Mouse (Mus musculus): ENCODE measurements at regions not wholly inside any gene's neighbourhood (a gene's known extent, or its start where the extent isn't known, plus 50 kb on each side); places are given as distances from the start of the nearest gene placed in this dataset.
"Not testable (repeated sequence)": the region's sequence is repeated elsewhere in the genome, so short reads cannot be mapped to it uniquely, and the experiment has no call there.

DNA sequence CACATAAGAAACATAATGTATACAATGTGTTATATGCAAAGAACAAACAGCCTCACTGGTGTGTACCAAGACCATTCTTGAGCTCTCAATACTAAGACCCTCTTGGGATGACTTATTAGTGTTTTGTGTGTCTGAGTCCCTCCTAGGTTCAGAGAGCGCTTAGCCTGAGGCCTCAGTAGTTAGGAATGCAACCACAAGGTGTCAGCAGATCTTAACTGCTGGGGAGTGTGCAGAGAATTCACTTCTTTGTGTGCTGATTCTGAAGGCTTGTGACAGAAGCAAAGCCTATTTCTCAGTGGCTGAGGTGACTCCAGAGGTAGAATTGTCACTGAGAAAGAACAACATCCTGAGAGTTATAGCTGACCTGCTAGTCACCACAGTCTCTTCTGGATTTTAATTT lies 816.9 kb upstream of the Olfr1507 start:
- H3K27me3 ChIP-seq (ENCODE audit: low read depth, poor library complexity, severe bottlenecking); H3K36me3 ChIP-seq; H3K4me1 ChIP-seq; H3K9me3 ChIP-seq (replicated peaks); DNase-seq (ENCODE audit: low spot score); H3K27ac ChIP-seq (replicated peaks); H3K4me3 ChIP-seq: not testable (repeated sequence)
- 33% methylated on average over 1 of the region's 1 CpGs for WGBS

DNA sequence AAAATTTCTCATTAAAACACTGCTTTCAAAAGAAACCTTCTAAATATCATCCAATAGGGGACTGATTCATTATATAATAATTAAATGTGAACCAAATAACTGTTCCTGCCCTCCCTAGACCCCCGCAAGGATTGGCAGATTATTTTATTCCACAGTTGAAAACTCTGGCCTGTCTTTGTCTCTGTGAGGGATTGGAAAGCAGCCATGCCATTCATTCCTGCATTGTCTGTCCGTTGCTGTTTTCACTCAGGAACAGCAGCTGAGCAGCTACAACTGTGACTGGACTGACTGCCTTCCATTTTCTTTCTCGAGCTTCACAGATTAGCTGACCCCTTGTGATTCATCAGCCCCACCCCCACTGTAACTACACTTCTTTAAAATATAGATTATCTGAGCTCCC lies 807.6 kb upstream of the Olfr1507 start:
- WGBS, result no CpG with 5 or more reads among the region's 3 CpGs
- not testable (repeated sequence) for H3K4me1 ChIP-seq; H3K27me3 ChIP-seq (ENCODE audit: low read depth, poor library complexity, severe bottlenecking); H3K9me3 ChIP-seq (replicated peaks); DNase-seq (ENCODE audit: low spot score); H3K36me3 ChIP-seq; H3K27ac ChIP-seq (replicated peaks); H3K4me3 ChIP-seq

DNA sequence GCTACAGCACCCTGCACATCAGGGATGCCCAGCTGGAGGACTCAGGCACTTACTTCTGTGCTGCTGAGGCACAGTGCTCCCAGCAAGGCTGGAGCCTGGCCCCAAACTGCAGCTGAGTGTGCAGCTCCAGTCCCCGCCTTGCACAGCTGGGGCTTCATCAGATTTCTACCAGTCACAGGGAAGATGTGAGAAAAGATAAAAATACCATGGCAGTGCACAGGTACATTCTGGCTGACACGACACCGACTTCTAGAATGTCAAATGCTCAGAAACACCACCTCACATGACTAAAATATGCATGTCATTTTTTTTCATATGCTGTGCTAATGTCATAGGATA lies 806.9 kb upstream of the Olfr1507 start:
- WGBS, result no CpG with 5 or more reads among the region's 3 CpGs
- not testable (repeated sequence) for H3K4me3 ChIP-seq; H3K27ac ChIP-seq (replicated peaks); H3K27me3 ChIP-seq (ENCODE audit: low read depth, poor library complexity, severe bottlenecking); H3K36me3 ChIP-seq; H3K4me1 ChIP-seq; H3K9me3 ChIP-seq (replicated peaks); DNase-seq (ENCODE audit: low spot score)

DNA sequence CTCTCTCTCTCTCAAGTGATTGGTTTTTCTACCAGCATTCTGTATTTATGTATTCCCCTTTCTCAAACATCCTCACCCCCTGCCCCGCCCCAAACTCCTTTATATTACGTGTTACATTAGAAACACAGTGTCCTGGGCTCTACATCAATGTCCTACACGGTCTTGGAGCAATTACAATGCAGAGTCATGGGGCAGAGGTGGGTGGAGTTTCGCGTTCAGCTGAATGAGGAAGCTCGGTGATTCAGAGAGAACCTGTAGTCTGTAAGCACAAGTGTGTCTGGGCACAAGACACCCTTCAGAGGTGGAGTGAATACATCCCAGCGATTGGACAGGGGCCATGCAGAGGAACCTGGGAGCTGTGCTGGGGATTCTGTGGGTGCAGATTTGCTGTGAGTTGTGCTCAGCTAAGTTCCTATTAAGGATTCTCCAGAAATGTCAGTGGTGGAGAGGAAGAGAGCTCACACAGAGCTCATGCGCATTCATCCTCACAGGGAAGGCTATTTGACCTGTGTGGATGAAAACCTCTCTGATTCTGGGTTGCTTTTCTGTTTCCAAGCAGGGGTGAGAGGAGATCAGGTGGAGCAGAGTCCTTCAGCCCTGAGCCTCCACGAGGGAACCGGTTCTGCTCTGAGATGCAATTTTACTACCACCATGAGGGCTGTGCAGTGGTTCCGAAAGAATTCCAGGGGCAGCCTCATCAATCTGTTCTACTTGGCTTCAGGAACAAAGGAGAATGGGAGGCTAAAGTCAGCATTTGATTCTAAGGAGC lies 806.4 kb upstream of the Olfr1507 start:
- not testable (repeated sequence) for H3K27me3 ChIP-seq (ENCODE audit: low read depth, poor library complexity, severe bottlenecking); H3K4me1 ChIP-seq; DNase-seq (ENCODE audit: low spot score); H3K4me3 ChIP-seq; H3K9me3 ChIP-seq (replicated peaks); H3K36me3 ChIP-seq; H3K27ac ChIP-seq (replicated peaks)
- WGBS, result no CpG with 5 or more reads among the region's 11 CpGs

DNA sequence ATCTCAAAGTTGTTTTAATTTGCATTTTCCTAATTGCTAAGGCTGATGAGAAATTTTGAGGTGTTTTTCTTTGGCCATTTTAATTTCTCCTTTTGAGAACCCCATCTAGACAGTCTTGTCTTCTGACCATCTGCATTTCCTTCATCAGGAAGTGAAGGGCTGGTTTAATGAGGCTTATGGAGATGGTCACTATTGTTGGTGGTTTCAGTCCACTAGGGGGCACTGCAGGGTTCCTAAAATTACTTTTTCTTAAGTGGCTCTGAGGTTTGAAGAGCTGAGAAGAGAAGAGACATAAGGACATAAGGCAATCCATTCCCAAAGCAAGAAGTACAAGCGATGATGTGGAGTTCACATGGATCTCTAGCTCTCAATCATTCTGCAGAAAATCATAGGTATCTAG lies 805.6 kb upstream of the Olfr1507 start:
- 65% methylated on average over 1 of the region's 1 CpGs for WGBS
- H3K27me3 ChIP-seq (ENCODE audit: low read depth, poor library complexity, severe bottlenecking); DNase-seq (ENCODE audit: low spot score); H3K36me3 ChIP-seq; H3K27ac ChIP-seq (replicated peaks); H3K4me3 ChIP-seq; H3K4me1 ChIP-seq; H3K9me3 ChIP-seq (replicated peaks): not testable (repeated sequence)

DNA sequence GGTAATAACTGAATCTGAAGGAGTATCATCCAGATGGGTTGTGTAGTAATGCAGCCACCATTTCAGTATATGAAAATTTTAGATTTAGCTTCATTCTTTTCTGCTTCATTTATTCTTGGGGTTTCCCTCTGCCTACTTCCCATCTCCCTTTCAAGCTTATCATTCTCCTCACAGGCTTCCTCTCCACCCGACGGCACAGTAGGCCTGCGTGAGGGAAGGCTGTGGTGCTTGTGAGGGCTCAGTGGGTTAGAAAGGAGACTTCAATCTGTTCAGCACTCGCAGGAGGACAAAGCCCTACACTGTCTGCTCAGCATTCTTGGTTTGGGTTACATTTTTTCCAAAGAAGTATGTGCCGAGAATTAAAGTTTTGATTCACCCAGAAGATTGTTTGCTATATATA lies 804.2 kb upstream of the Olfr1507 start:
- H3K4me1 ChIP-seq; H3K36me3 ChIP-seq; H3K27ac ChIP-seq (replicated peaks); H3K4me3 ChIP-seq; H3K27me3 ChIP-seq (ENCODE audit: low read depth, poor library complexity, severe bottlenecking); H3K9me3 ChIP-seq (replicated peaks); DNase-seq (ENCODE audit: low spot score): not testable (repeated sequence)
- WGBS, result no CpG with 5 or more reads among the region's 5 CpGs

DNA sequence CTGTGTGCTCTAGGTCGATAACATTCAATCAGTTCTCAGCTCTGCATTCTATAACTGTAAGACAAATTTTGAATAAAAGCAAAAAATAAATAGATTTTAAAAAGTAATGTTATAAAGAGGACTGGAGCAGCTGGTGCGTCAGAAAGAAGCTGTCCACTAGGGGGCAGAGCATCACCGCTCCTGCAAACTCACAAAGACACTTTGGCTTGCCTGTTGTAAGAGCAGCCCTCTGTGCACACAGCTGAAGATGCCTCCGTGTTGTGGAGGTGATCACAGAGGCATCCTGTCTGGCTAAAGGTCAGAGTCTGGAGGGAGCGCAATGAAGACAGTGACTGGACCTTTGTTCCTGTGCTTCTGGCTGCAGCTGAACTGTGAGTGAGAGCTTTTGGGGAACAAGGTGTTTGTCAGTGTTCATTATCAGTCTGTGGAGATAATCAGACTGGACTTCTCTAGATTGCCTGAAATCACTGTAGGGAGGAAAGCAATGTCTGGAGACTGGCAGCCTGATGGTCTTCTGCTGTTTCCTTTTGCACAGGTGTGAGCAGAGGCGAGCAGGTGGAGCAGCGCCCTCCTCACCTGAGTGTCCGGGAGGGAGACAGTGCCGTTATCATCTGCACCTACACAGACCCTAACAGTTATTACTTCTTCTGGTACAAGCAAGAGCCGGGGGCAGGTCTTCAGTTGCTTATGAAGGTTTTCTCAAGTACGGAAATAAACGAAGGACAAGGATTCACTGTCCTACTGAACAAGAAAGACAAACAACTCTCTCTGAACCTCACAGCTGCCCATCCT lies 788.0 kb upstream of the Olfr1507 start:
- H3K9me3 ChIP-seq (replicated peaks); H3K4me1 ChIP-seq; H3K4me3 ChIP-seq; H3K27me3 ChIP-seq (ENCODE audit: low read depth, poor library complexity, severe bottlenecking); H3K36me3 ChIP-seq; H3K27ac ChIP-seq (replicated peaks); DNase-seq (ENCODE audit: low spot score): not testable (repeated sequence)
- WGBS, result no CpG with 5 or more reads among the region's 12 CpGs

DNA sequence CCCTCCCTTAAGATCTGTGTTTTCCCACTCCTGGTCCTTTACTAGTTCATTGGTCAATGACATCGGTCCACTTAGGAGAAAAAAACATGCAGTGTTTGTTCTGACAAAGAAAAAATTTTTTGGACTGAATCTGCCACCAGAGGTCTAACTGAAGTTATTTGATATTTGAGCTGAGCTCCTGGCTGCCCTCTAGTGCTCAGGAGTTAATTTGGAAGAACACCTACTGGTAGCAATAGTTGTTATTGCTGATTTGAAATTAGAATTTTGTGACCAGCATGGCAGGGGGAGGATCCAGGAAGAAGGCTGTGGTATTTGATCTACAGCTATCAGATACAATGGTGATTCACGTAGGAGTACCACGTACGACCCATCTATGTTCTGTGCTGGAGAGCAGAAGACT lies 777.7 kb upstream of the Olfr1507 start:
- DNase-seq (ENCODE audit: low spot score); H3K4me1 ChIP-seq; H3K36me3 ChIP-seq; H3K27me3 ChIP-seq (ENCODE audit: low read depth, poor library complexity, severe bottlenecking); H3K4me3 ChIP-seq; H3K27ac ChIP-seq (replicated peaks); H3K9me3 ChIP-seq (replicated peaks): not testable (repeated sequence)
- 84% methylated on average over 3 of the region's 4 CpGs for WGBS

DNA sequence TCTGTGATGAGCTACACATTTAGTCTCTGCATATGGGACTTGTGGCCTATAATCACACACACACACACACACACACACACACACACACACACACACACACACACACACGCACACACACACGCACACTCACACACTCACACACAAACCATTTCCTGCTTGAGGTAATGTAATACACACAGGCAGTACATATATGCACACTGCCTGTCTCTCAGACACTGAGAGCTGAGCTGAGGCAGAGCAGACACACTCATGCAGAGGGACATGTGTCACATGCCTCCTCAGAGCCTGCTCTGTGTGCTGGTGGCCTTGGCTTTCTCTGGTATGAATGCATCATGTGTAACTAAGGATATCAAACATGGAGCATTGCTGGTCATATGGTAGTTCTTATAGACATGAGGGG lies 772.1 kb upstream of the Olfr1507 start:
- no CpG with 5 or more reads among the region's 2 CpGs for WGBS
- not testable (repeated sequence) for H3K27ac ChIP-seq (replicated peaks); H3K36me3 ChIP-seq

DNA sequence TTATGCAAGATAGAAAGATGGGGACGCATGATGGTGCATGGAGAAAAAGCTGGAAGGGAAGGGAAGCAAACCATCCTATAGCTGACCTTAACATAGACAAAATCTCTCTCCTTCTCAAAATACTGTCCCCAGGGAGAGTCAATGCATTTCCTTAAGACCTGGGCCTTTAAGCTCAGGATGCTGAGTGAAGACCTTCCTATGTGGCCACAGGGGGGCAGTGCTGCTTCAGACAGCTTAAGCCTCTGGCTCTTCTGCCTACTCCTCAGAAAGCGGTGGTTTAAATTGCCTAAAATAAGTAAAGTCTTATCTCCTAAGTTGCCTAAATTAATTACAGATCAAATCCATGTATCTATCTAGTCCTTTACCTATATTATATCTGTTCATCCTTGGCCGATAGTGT lies 760.4 kb upstream of the Olfr1507 start:
- H3K4me3 ChIP-seq; H3K9me3 ChIP-seq (replicated peaks); DNase-seq (ENCODE audit: low spot score); H3K4me1 ChIP-seq; H3K27me3 ChIP-seq (ENCODE audit: low read depth, poor library complexity, severe bottlenecking); H3K36me3 ChIP-seq; H3K27ac ChIP-seq (replicated peaks): not testable (repeated sequence)
- whole genome bisulfite sequencing, result no CpG with 5 or more reads among the region's 3 CpGs

More for the DNA sequence above, 772.1 kb upstream of the Olfr1507 start:
- not testable (repeated sequence) for H3K27me3 ChIP-seq (ENCODE audit: low read depth, poor library complexity, severe bottlenecking); H3K4me3 ChIP-seq; DNase-seq (ENCODE audit: low spot score); H3K4me1 ChIP-seq; H3K9me3 ChIP-seq (replicated peaks)

DNA sequence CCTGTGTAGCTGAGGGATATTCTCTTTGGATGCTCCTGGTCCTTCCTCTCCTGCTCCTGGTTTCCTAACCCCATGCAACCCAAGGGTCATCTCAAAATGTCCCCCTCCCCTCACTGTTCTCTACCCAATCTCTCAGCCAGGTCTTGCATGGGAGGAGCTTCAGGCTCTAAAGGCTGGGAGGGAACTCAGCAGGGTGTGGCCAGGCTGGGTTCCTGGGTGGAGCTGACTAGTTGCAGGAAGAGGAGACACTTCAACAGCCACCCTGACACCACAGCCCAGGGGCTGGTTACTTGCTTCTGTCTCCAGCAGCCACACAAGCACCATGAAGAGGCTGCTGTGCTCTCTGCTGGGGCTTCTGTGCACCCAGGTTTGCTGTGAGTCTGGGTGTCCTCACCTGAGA lies 757.9 kb upstream of the Olfr1507 start:
- H3K27me3 ChIP-seq (ENCODE audit: low read depth, poor library complexity, severe bottlenecking); DNase-seq (ENCODE audit: low spot score); H3K9me3 ChIP-seq (replicated peaks); H3K4me3 ChIP-seq; H3K27ac ChIP-seq (replicated peaks); H3K4me1 ChIP-seq; H3K36me3 ChIP-seq: not testable (repeated sequence)

DNA sequence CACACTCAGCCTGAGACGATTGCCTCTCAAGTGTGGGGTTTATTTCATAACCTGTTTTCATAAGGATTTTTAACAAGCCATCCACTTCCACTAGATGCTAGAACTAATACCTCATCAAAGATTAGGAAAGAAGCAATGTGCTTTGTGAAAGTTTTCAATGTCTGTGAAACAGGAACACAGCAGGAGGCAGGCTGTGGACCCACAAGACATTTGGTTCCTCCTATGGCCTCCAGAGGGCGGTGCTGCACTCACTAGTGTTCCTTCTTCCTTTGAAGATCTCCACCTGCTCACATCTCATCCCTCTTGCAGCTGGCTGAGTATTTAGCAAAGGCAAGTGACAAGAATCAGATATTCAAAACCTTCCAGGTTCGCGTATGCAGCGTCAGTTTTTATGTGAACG lies 735.6 kb upstream of the Olfr1507 start:
- not testable (repeated sequence) for H3K27me3 ChIP-seq (ENCODE audit: low read depth, poor library complexity, severe bottlenecking); H3K4me3 ChIP-seq; H3K9me3 ChIP-seq (replicated peaks); DNase-seq (ENCODE audit: low spot score); H3K4me1 ChIP-seq; H3K27ac ChIP-seq (replicated peaks); H3K36me3 ChIP-seq
- no CpG with 5 or more reads among the region's 6 CpGs for WGBS

DNA sequence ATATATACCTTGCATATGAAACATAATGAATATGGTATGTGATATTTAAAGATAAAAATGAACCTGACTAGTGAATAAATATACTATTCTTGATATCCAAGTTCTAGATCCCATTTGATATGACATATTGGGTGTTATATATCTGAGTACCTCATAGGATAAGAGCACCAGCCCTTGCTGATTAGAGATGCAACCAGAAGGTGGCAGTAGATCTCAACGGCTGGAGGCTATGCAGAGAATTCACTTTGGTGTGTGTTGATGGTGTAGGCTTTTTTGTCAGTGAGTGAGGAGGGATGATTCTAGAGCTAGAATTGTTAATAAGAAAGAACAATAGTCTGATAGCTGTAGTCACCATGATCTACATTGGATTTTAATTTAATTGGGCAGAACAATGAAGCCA lies 729.2 kb upstream of the Olfr1507 start:
- not testable (repeated sequence) for H3K4me1 ChIP-seq; H3K4me3 ChIP-seq; H3K36me3 ChIP-seq; H3K27ac ChIP-seq (replicated peaks); H3K27me3 ChIP-seq (ENCODE audit: low read depth, poor library complexity, severe bottlenecking); H3K9me3 ChIP-seq (replicated peaks); DNase-seq (ENCODE audit: low spot score)
- no CpG with 5 or more reads among the region's 1 CpGs for WGBS
